Mouse (Mus musculus) layer of hippocampus, adult 18-20 months (tissue): ENCODE data around the gene Tmtc1. TPM values are rescaled to one million over a fixed set of nuclear protein-coding genes. Genes with fewer than 3 reads are reported as not detected.

Source experiments
- DNase-seq, 2 experiments: peaks; one replicate each; pipeline ENCODE4 v3.0.0; 2022; ENCODE audit warnings: low spot score in 2 of 2
- total RNA-seq, 2 experiments: library from RNA; stranded (reverse); gene quantifications; 2 replicates each; pipeline ENCODE4 v1.2.3; 2021

Tmtc1 gene
- total RNA-seq, 2 experiments from 2014 or later, result 35.6 to 38.5 TPM

- DNase-seq, result no peak
Measured at GRCm38 (mm10) chr6:148375015-148375414, 69.2 kb downstream of the Tmtc1 start.

GRCm38 (mm10) chr6:148373444-148373843 lies 70.7 kb downstream of the Tmtc1 start:
- no peak for DNase-seq

- DNase-seq, result no peak
Measured at GRCm38 (mm10) chr6:148371223-148371622, 73.0 kb downstream of the Tmtc1 start.

- no peak for DNase-seq
Measured at GRCm38 (mm10) chr6:148367094-148367539, 77.1 kb downstream of the Tmtc1 start.

- DNase-seq, result no peak
Measured at GRCm38 (mm10) chr6:148366629-148367028, 77.6 kb downstream of the Tmtc1 start.

- no peak for DNase-seq
Measured at GRCm38 (mm10) chr6:148363162-148363561, 81.0 kb downstream of the Tmtc1 start.

GRCm38 (mm10) chr6:148362475-148362874 lies 81.7 kb downstream of the Tmtc1 start:
- peak in 1 of 2 experiments; percentile 66 for DNase-seq

- DNase-seq, result no peak
Measured at GRCm38 (mm10) chr6:148359348-148359905, 84.8 kb downstream of the Tmtc1 start.

GRCm38 (mm10) chr6:148358580-148359246 lies 85.5 kb downstream of the Tmtc1 start:
- peak in 1 of 2 experiments; percentile 20 for DNase-seq

- no peak for DNase-seq
Measured at GRCm38 (mm10) chr6:148356141-148356540, 88.0 kb downstream of the Tmtc1 start.

- peak in 1 of 2 experiments; percentile 28 for DNase-seq
Measured at GRCm38 (mm10) chr6:148354509-148355474, 89.4 kb downstream of the Tmtc1 start.

GRCm38 (mm10) chr6:148354151-148354508 lies 90.1 kb downstream of the Tmtc1 start:
- DNase-seq, result no peak

- DNase-seq, result no peak
Measured at GRCm38 (mm10) chr6:148345001-148345400, 99.2 kb downstream of the Tmtc1 start.

- DNase-seq, result no peak
Measured at GRCm38 (mm10) chr6:148342191-148342590, 102.0 kb downstream of the Tmtc1 start.

GRCm38 (mm10) chr6:148341765-148342164 lies 102.4 kb downstream of the Tmtc1 start:
- DNase-seq, result no peak

- no peak for DNase-seq
Measured at GRCm38 (mm10) chr6:148338326-148338957, 105.7 kb downstream of the Tmtc1 start.

- peak in 1 of 2 experiments; percentile 18 for DNase-seq
Measured at GRCm38 (mm10) chr6:148336290-148336955, 107.8 kb downstream of the Tmtc1 start.

GRCm38 (mm10) chr6:148331916-148332315 lies 112.3 kb downstream of the Tmtc1 start:
- no peak for DNase-seq

- DNase-seq, result no peak
Measured at GRCm38 (mm10) chr6:148329976-148330375, 114.2 kb downstream of the Tmtc1 start.

GRCm38 (mm10) chr6:148328928-148329327 lies 115.3 kb downstream of the Tmtc1 start:
- no peak for DNase-seq

GRCm38 (mm10) chr6:148328130-148328529 lies 116.1 kb downstream of the Tmtc1 start:
- DNase-seq, result no peak
